Mouse (Mus musculus): ENCODE results near the gene Olfr373.
"Not testable (repeated sequence)": the region's sequence is repeated elsewhere in the genome, so short reads cannot be mapped to it uniquely, and the experiment has no call there.

- not testable (repeated sequence) for TF ChIP-seq EP300, CTCF (IDR thresholded peaks at IDR 0.05; ENCODE audit: low read depth)
Measured at GRCm38 (mm10) chr8:72096721-72097120, 13.7 kb downstream of the Olfr373 start.

All from heart, postnatal 0 days (tissue).